Mouse (Mus musculus) layer of hippocampus, adult 2 months (tissue): ENCODE measurements around the gene Ublcp1. TPM values are rescaled to one million over a fixed set of nuclear protein-coding genes. Genes with fewer than 3 reads are reported as not detected.

Experiments used
- DNase-seq, 2 experiments: peaks; one replicate each; pipeline ENCODE4 v3.0.0; 2022; ENCODE audit warnings: low spot score in 2 of 2
- H3K27ac ChIP-seq: fragments of 200-600 bp; 2 replicates; pipeline ENCODE4 v1.8.1; 2022
- H3K4me3 ChIP-seq: fragments of 200-600 bp; 2 replicates; pipeline ENCODE4 v1.8.1; 2022; ENCODE audit warnings: mild to moderate bottlenecking
- CTCF ChIP-seq: fragments of 200-600 bp; conservative IDR thresholded peaks from 2 replicates; pipeline ENCODE4 v1.8.1; 2022; ENCODE audit warnings: antibody characterized with exemption, mild to moderate bottlenecking, moderate library complexity
- long read RNA-seq, 2 experiments: library from polyadenylated mRNA; stranded (forward); transcript quantifications; one replicate each; pipeline ENCODE4 v2.0.0; 2021; ENCODE audit warnings: borderline mapping rate in 2 of 2
- total RNA-seq, 2 experiments: library from RNA; stranded (reverse); gene quantifications; 2 replicates each; pipeline ENCODE4 v1.2.3; 2021

The Ublcp1 gene
- total RNA-seq, result 10 to 100 TPM; 50.1 to 50.4 TPM
- long read RNA-seq, experiment 1, transcript Ublcp1-201 (11 exons, 2,088 nt), result major isoform, 38 of 45 reads
- long read RNA-seq, experiment 1, partial matches to known transcripts, result 4 of 45 reads
- long read RNA-seq, experiment 1, other reads (novel, unspliced or antisense), result 3 of 45 reads
- long read RNA-seq, experiment 2, transcript Ublcp1-201 (11 exons, 2,088 nt), result major isoform, 48 of 60 reads
- long read RNA-seq, experiment 2, partial matches to known transcripts, result 3 of 60 reads
- long read RNA-seq, experiment 2, other reads (novel, unspliced or antisense), result 8 of 60 reads

- Histone ChIP-seq H3K27ac (peak within 1 kb of the TSS; percentile 87), H3K4me3 (peak within 1 kb of the TSS; percentile 68)
- TF ChIP-seq CTCF, result no peak
- peak; percentile 92 to 94 for DNase-seq
Measured at GRCm38 (mm10) chr11:44470432-44471336, at the start of gene Ublcp1. Gene Ublcp1 (minus strand): TSS chr11:44470498.

- no peak for TF ChIP-seq CTCF
- Histone ChIP-seq H3K4me3 (peak overlapping the region; percentile 93), H3K27ac (peak overlapping the region; percentile 97)
- DNase-seq, result no peak
Measured at GRCm38 (mm10) chr11:44519096-44519949, 49.0 kb upstream of the Ublcp1 start.

- Histone ChIP-seq H3K4me3 (peak within 1 kb of the TSS; percentile 93), H3K27ac (peak within 1 kb of the TSS; percentile 97)
- peak; percentile 73 for DNase-seq
- TF ChIP-seq CTCF, result no peak
Measured at GRCm38 (mm10) chr11:44518281-44519095, 48.2 kb upstream of the Ublcp1 start, which contains the start of gene Rnf145. Gene Rnf145 (plus strand): TSS chr11:44518964.

GRCm38 (mm10) chr11:44517561-44518280 lies 47.4 kb upstream of the Ublcp1 start:
- TF ChIP-seq CTCF, result peak; percentile 46
- Histone ChIP-seq H3K27ac (peak overlapping the region; percentile 97), H3K4me3 (peak overlapping the region; percentile 93)
- DNase-seq, result no peak

- no peak for DNase-seq
- no peak for TF ChIP-seq CTCF
- H3K4me3 ChIP-seq, result no peak overlapping the region
- H3K27ac ChIP-seq, result no peak overlapping the region
Measured at GRCm38 (mm10) chr11:44516362-44516761, 46.1 kb upstream of the Ublcp1 start.

- Histone ChIP-seq H3K27ac (no peak overlapping the region), H3K4me3 (no peak overlapping the region)
- no peak for TF ChIP-seq CTCF
- no peak for DNase-seq
Measured at GRCm38 (mm10) chr11:44514666-44515065, 44.4 kb upstream of the Ublcp1 start.

GRCm38 (mm10) chr11:44513026-44513422 lies 42.7 kb upstream of the Ublcp1 start:
- Histone ChIP-seq H3K27ac (no peak overlapping the region), H3K4me3 (no peak overlapping the region)
- DNase-seq, result no peak
- TF ChIP-seq CTCF, result no peak

- H3K27ac ChIP-seq, result no peak overlapping the region; the same call in 1 of the 2 replicates
- peak in 1 of 2 experiments; percentile 44 for DNase-seq
- no peak for TF ChIP-seq CTCF
- H3K4me3 ChIP-seq, result no peak overlapping the region
Measured at GRCm38 (mm10) chr11:44512044-44513025, 42.0 kb upstream of the Ublcp1 start.

GRCm38 (mm10) chr11:44510371-44510770 lies 40.1 kb upstream of the Ublcp1 start:
- peak; percentile 50 to 70 for DNase-seq

GRCm38 (mm10) chr11:44509906-44510305 lies 39.6 kb upstream of the Ublcp1 start:
- H3K4me3 ChIP-seq, result no peak overlapping the region
- DNase-seq, result no peak
- no peak for TF ChIP-seq CTCF
- peak overlapping the region; percentile 69 for H3K27ac ChIP-seq

More at GRCm38 (mm10) chr11:44510371-44510770, 40.1 kb upstream of the Ublcp1 start:
- H3K4me3 ChIP-seq, result no peak overlapping the region
- peak overlapping the region; percentile 69 for H3K27ac ChIP-seq
- no peak for TF ChIP-seq CTCF
